Mouse (Mus musculus) embryonic fibroblast, embryonic 13.5 days (primary cell): ENCODE data around the gene Hoxb6. TPM values are rescaled to one million over a fixed set of nuclear protein-coding genes. Genes with fewer than 3 reads are reported as not detected.

Experiments used
- H3K27ac ChIP-seq: 2 replicates; pipeline ENCODE4 v1.5.1; 2012; ENCODE audit warnings: low read length, control low read depth, inconsistent platforms; ENCODE audit not compliant: insufficient read depth
- H3K4me1 ChIP-seq: 2 replicates; pipeline ENCODE4 v1.6.1; 2011; ENCODE audit warnings: low read length; ENCODE audit not compliant: control insufficient read depth, insufficient read depth
- H3K4me3 ChIP-seq: 2 replicates; pipeline ENCODE4 v1.5.1; 2011; ENCODE audit warnings: mild to moderate bottlenecking, control low read depth, low read length; ENCODE audit not compliant: insufficient read depth
- CTCF ChIP-seq: IDR thresholded peaks from 2 replicates; pipeline ENCODE4 v1.5.1; 2011; ENCODE audit warnings: mild to moderate bottlenecking, control low read depth, low read length, moderate library complexity, borderline replicate concordance; ENCODE audit not compliant: insufficient read depth
- POLR2A ChIP-seq: IDR thresholded peaks from 2 replicates; pipeline ENCODE4 v1.6.1; 2011; ENCODE audit warnings: low read depth, mild to moderate bottlenecking, control low read depth, low read length, moderate library complexity
- polyA plus RNA-seq: library from polyadenylated mRNA; stranded (reverse); fragments of >200 nt; gene quantifications from 2 replicates; pipeline ENCODE4 v1.2.4, GENCODE M21; 2011; ENCODE audit warnings: low read depth; ENCODE audit not compliant: missing spikeins, insufficient read length

Hoxb6 gene
- polyA plus RNA-seq, 1 experiment, result 9.6 TPM

DNA sequence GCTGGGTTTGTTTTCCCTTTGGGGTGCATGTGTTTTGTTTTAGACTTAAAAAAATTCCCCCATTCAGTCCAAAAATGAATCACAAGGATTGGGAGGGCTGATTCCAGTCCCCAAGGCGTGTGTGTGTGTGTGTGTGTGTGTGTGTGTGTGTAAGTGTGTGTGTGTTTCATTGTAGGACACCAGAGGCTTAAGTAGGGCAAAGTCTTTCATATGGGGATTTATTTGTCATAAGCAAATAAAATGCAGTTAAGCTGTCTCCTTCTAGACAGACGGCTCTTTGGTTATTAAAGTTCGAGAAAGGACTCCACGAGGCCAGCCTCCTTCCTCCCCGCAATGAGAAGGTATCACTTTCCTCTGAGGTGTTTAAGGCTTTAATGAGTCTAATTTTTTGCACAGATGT, 29.6 kb downstream of the Hoxb6 start:
- no peak overlapping the region for H3K4me3 ChIP-seq
- H3K27ac ChIP-seq, result peak overlapping the region; percentile 70
- no peak for TF ChIP-seq CTCF
- TF ChIP-seq POLR2A, result no peak
- no peaks in the 10 kb centered on the region for H3K4me1 ChIP-seq

DNA sequence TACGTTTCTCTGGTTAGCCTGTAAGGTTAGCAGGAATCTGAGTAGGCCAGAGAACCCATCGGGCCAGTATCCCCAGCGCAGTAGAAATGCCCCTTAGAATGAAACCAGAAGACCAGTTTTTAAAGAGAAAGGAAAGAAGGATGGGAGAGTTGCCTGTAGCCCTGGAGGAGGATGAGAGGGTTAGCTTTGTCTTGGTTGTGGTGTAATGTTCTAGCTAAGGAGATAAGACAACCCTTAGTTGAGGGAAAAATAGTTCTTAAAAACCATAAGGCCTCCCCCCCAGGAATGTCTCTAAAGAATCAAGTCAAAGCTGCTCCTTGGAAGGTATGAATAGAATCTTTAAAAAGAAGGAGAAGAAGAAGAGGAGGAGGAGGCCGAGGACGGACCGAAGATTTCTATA, 30.5 kb downstream of the Hoxb6 start:
- H3K27ac ChIP-seq, result peak overlapping the region; percentile 70; the same call in 1 of the 2 replicates
- no peak overlapping the region for H3K4me3 ChIP-seq
- TF ChIP-seq POLR2A (no peak), CTCF (no peak)
- H3K4me1 ChIP-seq, result no peaks in the 10 kb centered on the region

DNA sequence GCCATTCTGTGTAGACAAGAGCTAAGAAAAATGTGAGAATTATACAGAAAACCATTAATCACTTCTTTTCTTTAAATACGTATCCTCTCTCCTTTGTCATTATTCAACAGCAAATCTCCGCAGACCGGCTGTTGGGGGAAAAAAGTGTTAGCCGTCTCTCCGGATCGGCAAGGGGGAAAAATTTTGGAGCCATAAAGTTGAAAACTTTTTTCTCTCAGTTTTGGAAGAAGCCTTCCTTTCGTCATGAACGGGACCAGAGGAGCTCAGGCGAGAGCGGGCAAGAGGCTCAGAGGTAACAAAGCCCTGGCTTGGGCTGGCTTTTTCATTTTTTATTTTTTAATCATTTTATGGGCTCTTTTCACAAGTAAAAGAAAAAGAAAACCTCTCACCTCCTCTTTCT, 30.9 kb downstream of the Hoxb6 start, which contains the start of gene Hoxb3:
Gene Hoxb3, plus strand, starts transcription at position 173 of the 400 bp plus-strand sequence.
- Histone ChIP-seq H3K4me3 (peak within 1 kb of the TSS; percentile 6; the same call in 1 of the 2 replicates), H3K27ac (peak within 1 kb of the TSS; percentile 70), H3K4me1 (no peaks in the 10 kb centered on the region)
- no peak for TF ChIP-seq POLR2A
- TF ChIP-seq CTCF, result no peak

DNA sequence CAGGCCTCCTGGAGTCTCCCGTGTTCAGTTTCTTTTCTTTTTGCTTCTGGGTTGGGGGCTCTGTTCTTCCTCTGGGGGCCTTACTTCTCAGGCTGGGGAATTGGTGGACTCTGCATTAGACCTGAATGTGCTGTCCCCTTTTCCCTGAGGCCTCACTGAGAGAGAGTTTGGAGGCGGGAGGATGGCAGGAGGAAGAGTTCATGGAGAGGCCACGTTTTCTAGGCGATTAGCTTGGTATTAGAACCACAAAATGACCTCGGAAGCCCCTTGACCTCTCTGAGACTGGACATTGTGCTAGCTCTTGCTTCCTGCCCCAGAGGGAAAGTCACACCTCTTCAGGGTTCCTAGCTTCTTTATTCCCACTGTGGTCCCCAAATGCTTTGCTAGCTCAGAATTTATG, 31.8 kb downstream of the Hoxb6 start:
- peak overlapping the region; percentile 51 for H3K27ac ChIP-seq
- no peaks in the 10 kb centered on the region for H3K4me1 ChIP-seq
- H3K4me3 ChIP-seq, result no peak overlapping the region
- no peak for TF ChIP-seq POLR2A
- no peak for TF ChIP-seq CTCF

DNA sequence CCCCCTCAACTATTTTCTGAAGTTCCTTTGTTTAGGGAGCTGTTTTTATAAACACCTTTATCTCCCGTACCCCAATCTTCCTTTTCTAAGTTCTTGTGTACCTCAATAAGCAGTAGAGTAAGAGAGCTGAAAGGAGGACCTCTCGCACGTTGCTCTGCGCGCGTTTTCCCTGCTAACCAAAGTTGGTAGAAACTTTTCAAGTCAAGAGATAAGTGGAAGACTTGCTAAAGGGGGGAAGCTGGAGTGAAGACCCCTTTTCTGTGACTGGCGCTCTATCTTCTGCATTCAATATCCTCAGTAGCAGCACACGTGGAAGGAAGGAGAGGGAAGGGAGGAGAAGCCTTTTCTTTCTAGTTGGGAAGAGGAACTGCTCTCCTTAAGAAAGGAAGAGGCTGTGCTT, 32.7 kb downstream of the Hoxb6 start:
- Histone ChIP-seq H3K4me3 (no peak overlapping the region; the same call in 1 of the 2 replicates), H3K27ac (peak overlapping the region; percentile 51), H3K4me1 (no peaks in the 10 kb centered on the region)
- TF ChIP-seq POLR2A, result no peak
- no peak for TF ChIP-seq CTCF

DNA sequence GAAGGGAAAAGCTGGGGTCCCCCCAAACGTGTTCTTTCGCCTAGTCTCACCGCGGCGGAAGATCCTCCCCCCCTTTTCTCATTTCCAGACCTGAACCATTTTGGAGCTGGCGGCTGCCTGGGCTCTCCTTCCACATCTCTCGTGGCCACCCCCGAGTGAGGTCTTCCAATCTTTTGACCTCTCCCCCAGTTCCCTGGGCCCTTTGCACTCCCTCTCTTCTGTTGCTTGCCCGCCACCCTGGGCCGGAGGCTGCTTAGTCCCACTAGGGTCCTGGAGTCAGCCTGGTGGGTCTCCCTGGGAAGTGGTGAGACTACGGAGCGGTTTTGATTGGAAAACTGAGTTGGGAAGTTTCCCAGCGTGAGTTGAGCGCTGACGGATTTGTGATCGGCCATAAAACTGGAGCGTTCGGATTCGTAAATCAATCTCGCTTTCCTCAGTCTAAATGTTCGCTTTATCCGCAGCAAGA, 33.5 kb downstream of the Hoxb6 start:
- TF ChIP-seq POLR2A (no peak), CTCF (no peak)
- Histone ChIP-seq H3K4me3 (peak overlapping the region; percentile 19; the same call in 1 of the 2 replicates), H3K4me1 (no peaks in the 10 kb centered on the region), H3K27ac (peak overlapping the region; percentile 56)

DNA sequence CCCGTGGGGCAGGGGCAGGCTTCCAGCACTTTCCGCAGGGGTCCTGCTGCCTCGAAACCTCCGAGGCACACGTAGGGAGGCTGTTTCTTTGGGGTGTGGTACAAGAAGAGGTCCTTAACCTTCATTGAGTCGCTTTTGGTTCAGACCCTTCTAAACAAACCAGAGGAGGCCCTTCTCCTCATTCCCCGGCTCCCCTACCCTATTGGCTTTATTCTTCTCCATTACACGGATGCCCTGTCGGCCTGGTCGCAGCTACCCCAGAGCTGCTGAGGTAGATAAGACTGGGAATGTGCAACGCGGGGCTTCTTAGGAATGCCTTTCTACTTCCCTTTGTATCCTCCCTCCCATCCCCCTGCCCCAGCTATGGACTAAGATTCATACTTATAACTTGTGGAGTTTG, 34.4 kb downstream of the Hoxb6 start:
- no peak overlapping the region for H3K4me3 ChIP-seq
- peak overlapping the region; percentile 47; the same call in 1 of the 2 replicates for H3K27ac ChIP-seq
- TF ChIP-seq POLR2A (no peak), CTCF (no peak)
- no peaks in the 10 kb centered on the region for H3K4me1 ChIP-seq

DNA sequence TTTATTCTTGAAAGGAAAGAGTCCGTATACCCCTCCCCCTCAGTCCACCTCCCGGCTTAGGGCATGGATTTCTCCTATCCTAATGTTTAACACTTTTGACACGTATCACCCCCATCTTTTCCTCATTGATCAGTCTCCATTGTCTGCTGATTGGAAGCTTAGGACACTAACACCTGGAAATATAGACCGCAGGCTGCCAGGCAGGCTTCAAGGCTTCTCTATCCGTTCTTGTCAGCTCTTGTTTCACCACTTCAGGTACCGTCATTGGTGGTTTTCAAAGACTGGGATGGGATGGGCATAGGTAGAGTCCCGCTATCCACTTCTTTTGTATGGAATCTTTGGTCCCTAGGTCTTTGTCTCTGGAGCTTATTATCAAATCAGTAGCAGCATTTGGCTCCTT, 34.8 kb downstream of the Hoxb6 start:
- TF ChIP-seq POLR2A (no peak), CTCF (no peak)
- Histone ChIP-seq H3K4me3 (no peak overlapping the region; the same call in 1 of the 2 replicates), H3K4me1 (no peaks in the 10 kb centered on the region), H3K27ac (peak overlapping the region; percentile 47)

DNA sequence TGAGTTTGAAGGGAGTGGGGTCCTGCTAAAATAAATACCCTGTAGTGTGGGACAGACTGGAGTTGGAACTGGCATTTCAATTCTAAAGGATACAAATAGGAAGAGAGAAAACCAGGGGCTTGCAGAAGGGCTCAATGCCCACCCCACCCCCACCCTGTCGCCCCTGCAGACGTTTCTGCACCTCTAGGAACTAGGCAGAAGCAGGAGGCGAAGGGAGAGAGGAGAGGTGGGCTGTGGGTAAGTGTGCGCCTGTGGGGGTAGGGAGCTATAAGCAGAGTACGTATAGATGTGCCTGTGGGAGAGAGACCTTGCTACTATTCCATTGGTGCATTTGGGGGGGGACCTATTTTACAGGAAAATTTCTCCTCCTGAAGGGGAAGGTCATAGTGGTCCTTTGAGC, 35.5 kb downstream of the Hoxb6 start:
- Histone ChIP-seq H3K27ac (peak overlapping the region; percentile 53), H3K4me3 (no peak overlapping the region), H3K4me1 (no peaks in the 10 kb centered on the region)
- no peak for TF ChIP-seq POLR2A

DNA sequence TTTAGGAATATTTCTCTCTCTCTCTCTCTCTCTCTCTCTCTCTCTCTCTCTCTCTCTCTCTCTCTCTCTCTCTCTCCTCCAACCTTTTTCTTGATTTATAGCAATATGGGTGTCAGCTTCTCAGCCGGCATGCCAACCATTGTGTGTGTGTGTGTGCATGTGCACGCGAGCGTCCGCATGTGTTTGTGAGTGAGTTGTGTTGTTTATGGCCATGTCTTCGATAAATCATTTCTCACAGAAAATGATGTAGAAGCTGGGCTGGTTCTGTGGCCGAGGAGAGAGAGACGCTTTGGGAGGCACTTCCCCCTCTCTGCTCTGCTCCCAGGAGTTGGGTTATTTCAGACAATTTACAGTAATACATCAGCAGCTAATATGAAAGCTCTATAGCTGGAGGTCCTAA, 36.3 kb downstream of the Hoxb6 start:
- Histone ChIP-seq H3K27ac (peak overlapping the region; percentile 4; the same call in 1 of the 2 replicates), H3K4me3 (no peak overlapping the region), H3K4me1 (no peaks in the 10 kb centered on the region)
- TF ChIP-seq POLR2A (no peak), CTCF (no peak)

DNA sequence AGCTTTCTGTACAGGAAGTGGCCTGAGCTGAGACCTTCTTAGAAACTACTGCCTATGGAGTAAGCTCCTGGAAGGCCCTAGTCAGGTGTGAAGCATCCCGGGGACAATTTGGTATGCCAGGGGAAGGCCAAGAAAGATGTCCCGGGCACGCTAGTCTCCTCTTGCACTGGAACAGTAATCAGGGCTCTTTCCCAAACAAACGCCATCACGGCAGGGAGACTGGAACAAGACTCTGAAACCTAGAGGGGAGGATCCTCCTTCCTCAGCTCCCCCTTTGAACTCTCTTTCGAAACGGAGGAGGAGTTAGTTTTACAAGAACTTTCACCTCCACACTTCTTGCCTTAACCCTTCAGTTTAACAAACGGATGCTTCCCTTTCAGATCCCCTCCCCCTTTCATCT, 39.8 kb downstream of the Hoxb6 start:
- peak overlapping the region; percentile 23 for H3K4me3 ChIP-seq
- H3K27ac ChIP-seq, result peak overlapping the region; percentile 81
- TF ChIP-seq CTCF, result no peak
- TF ChIP-seq POLR2A, result no peak

DNA sequence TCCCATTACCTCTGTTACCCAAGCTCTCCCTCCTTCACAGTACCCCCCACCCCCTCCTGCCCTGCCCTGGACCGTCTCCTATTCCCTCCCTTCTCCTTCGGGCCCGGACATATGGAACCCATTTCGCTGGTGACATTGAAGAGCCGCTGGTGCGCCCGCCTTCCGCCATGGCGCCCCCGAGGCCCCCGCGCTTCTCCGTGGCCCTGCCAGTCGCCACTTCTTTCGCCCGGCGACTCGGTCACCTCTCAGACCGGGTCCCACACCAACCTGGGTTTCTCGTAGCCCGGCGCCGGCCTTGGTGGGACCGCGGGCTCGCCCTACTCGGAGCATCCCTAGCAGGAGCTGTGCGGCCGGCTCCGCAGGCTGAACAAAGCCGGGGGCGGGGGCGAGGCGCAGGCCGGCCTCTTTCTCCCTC, 40.3 kb downstream of the Hoxb6 start:
- Histone ChIP-seq H3K4me1 (no peaks in the 10 kb centered on the region), H3K27ac (peak overlapping the region; percentile 81), H3K4me3 (peak overlapping the region; percentile 23)
- TF ChIP-seq POLR2A (0 out of 2 replicates have a peak, but pooled peaks have one; percentile 15), CTCF (no peak)

More for the DNA sequence above, 39.8 kb downstream of the Hoxb6 start:
- no peaks in the 10 kb centered on the region for H3K4me1 ChIP-seq
